Mouse (Mus musculus) fibroblast of lung, adult 2 months (primary cell): ENCODE data around the gene Cphx2.
"Not testable (repeated sequence)": the region's sequence is repeated elsewhere in the genome, so short reads cannot be mapped to it uniquely, and the experiment has no call there.

Experiments used
- DNase-seq: peaks from one replicate; pipeline ENCODE4 v3.0.0-alpha.2; 2011; ENCODE audit warnings: low read depth

The Cphx2 gene

GRCm38 (mm10) chr14:26081216-26081615 is at the start of gene Cphx2:
TSS of gene Cphx2 (plus strand) at chr14:26081516.
- not testable (repeated sequence) for DNase-seq

- DNase-seq = not testable (repeated sequence)
Observed at GRCm38 (mm10) chr14:26034364-26034763, 47.0 kb upstream of the Cphx2 start.

- not testable (repeated sequence) for DNase-seq
Observed at GRCm38 (mm10) chr14:26035439-26035838, 45.9 kb upstream of the Cphx2 start.

- DNase-seq = not testable (repeated sequence)
Observed at GRCm38 (mm10) chr14:26042611-26043010, 38.7 kb upstream of the Cphx2 start, which contains the start of gene Gm9780. TSS of gene Gm9780 (minus strand) at chr14:26042711.

- DNase-seq = not testable (repeated sequence)
Observed at GRCm38 (mm10) chr14:26045007-26045406, 36.3 kb upstream of the Cphx2 start.

GRCm38 (mm10) chr14:26047026-26047425 is 34.3 kb upstream of the Cphx2 start:
- DNase-seq = not testable (repeated sequence)

GRCm38 (mm10) chr14:26048767-26049166 is 32.5 kb upstream of the Cphx2 start:
- DNase-seq = not testable (repeated sequence)

GRCm38 (mm10) chr14:26058184-26058583 is 23.1 kb upstream of the Cphx2 start:
- DNase-seq = not testable (repeated sequence)

GRCm38 (mm10) chr14:26059362-26059761 is 22.0 kb upstream of the Cphx2 start:
- not testable (repeated sequence) for DNase-seq

GRCm38 (mm10) chr14:26066574-26067324 is 14.6 kb upstream of the Cphx2 start:
- DNase-seq = not testable (repeated sequence)

GRCm38 (mm10) chr14:26067325-26067633 is 14.0 kb upstream of the Cphx2 start, which contains the start of gene Tmem254c:
TSS of gene Tmem254c (minus strand) at chr14:26067355.
- DNase-seq = not testable (repeated sequence)

- not testable (repeated sequence) for DNase-seq
Observed at GRCm38 (mm10) chr14:26076620-26077390, 4.5 kb upstream of the Cphx2 start.

GRCm38 (mm10) chr14:26081997-26082396 is 681 bp downstream of the Cphx2 start, which contains the start of gene Cphx3:
TSS of gene Cphx3 (plus strand) at chr14:26082297.
- not testable (repeated sequence) for DNase-seq

- not testable (repeated sequence) for DNase-seq
Observed at GRCm38 (mm10) chr14:26097622-26098021, 16.3 kb downstream of the Cphx2 start.

GRCm38 (mm10) chr14:26118150-26118549 is 36.8 kb downstream of the Cphx2 start, which contains the start of gene Duxbl2:
TSS of gene Duxbl2 (plus strand) at chr14:26118349.
- DNase-seq = not testable (repeated sequence)

GRCm38 (mm10) chr14:26118550-26119000 is 37.3 kb downstream of the Cphx2 start:
- not testable (repeated sequence) for DNase-seq

- not testable (repeated sequence) for DNase-seq
Observed at GRCm38 (mm10) chr14:26119095-26119494, 37.8 kb downstream of the Cphx2 start.
